Comparison of ENCODE assay signal across 22 mouse cellular contexts in the genomic region with DNA sequence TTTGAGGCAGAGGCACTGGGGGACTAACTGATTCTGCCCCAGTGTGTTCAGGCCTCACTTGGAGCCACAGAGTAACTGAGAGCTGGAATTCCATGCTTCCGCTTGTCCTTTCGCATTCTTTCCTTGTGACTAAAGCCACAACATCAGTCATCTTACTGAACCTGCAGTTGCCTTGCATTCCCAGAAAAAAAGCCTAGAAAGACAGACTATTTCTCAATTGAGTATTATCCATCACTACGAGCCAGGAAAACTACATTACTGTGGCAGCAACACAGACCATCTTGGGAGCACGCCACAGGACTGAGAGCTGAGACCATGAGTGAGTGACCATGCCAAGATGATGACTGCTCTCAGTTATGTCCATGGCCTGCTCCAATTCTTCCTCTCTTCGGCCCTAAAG. TPM values are rescaled to one million over a fixed set of nuclear protein-coding genes. Genes with fewer than 3 reads are reported as not detected.
DNase-seq lines count a peak whose midpoint lies in the region; ATAC-seq lines count a peak whose summit lies in the region.
"Had no signal": no experiment of that assay in that cellular context is flagged by ENCODE, and none has a peak within 500 bp of the region (broad histone marks: within the 10 kb centered on the region; RNA-seq: fewer than 3 reads in every experiment).

No protein-coding gene starts in this region.

- H3K36me3 ChIP-seq in heart, embryonic 11.5 days (ENCODE audit: control insufficient read depth, insufficient read depth, low read length), result no peaks in the 10 kb centered on the region
- H3K36me3 ChIP-seq: hindbrain, embryonic 12.5 days; liver, embryonic 12.5 days; lung, embryonic 15.5 days; midbrain, embryonic 10.5 days; neural tube, embryonic 13.5 days had no signal

- no peak overlapping the region for H3K9ac ChIP-seq in heart, embryonic 11.5 days (ENCODE audit: low read depth, low read length)
- H3K9ac ChIP-seq: hindbrain, embryonic 12.5 days; liver, embryonic 12.5 days; lung, embryonic 15.5 days; neural tube, embryonic 13.5 days had no signal

- H3K4me1 ChIP-seq in heart, embryonic 11.5 days (ENCODE audit: control insufficient read depth, insufficient read depth, low read length), result peaks cover 14% of the 10 kb centered on the region; the same call in 1 of the 2 replicates
- H3K4me1 ChIP-seq: hindbrain, embryonic 12.5 days; midbrain, embryonic 10.5 days; neural tube, embryonic 13.5 days had no signal

- DNase-seq in adrenal gland, postnatal 14 days, result peak; percentile 18
- no peak for DNase-seq in adrenal gland, adult 8-10 months
- peak; percentile 51 to 58 for DNase-seq in heart, postnatal 10 days
- peak; percentile 82 for DNase-seq in Muller cell, postnatal 12 days (ENCODE audit: inconsistent ontology term)
- peak; percentile 25 to 55 for DNase-seq in lung, postnatal 4 days
- no peak for DNase-seq in ovary, postnatal 36 days (ENCODE audit: low spot score)
- DNase-seq: cerebellum, adult 18-20 months; cerebellum, postnatal 36 days; kidney, adult 9 months; kidney, postnatal 4 days; left cerebral cortex, postnatal 4 days; right cerebral cortex, postnatal 25 days; thymus, postnatal 14 days had no signal

- H3K4me3 ChIP-seq in heart, embryonic 11.5 days (ENCODE audit: low read depth, low read length), result no peak overlapping the region
- H3K4me3 ChIP-seq: hindbrain, embryonic 12.5 days; liver, embryonic 12.5 days; lung, embryonic 15.5 days; midbrain, embryonic 10.5 days; neural tube, embryonic 13.5 days had no signal

- H3K27me3 ChIP-seq in heart, embryonic 11.5 days (ENCODE audit: control insufficient read depth, insufficient read depth, low read length), result no peaks in the 10 kb centered on the region
- H3K27me3 ChIP-seq: hindbrain, embryonic 12.5 days; liver, embryonic 12.5 days; lung, embryonic 15.5 days; neural tube, embryonic 13.5 days had no signal

- intact Hi-C loops in heart, postnatal 10 days (cut with DNase I), result no loop called here

- no peaks in the 10 kb centered on the region for H3K9me3 ChIP-seq in heart, embryonic 11.5 days (replicated peaks; ENCODE audit: control insufficient read depth, low read length)
- H3K9me3 ChIP-seq: hindbrain, embryonic 12.5 days; liver, embryonic 12.5 days; lung, embryonic 15.5 days; midbrain, embryonic 10.5 days; neural tube, embryonic 13.5 days had no signal

- whole genome bisulfite sequencing in heart, embryonic 11.5 days (ENCODE audit: insufficient replicate concordance), result 70% methylated on average over 5 of the region's 5 CpGs

- no peak overlapping the region for H3K4me2 ChIP-seq in heart, embryonic 11.5 days
- H3K4me2 ChIP-seq: hindbrain, embryonic 12.5 days; liver, embryonic 12.5 days; lung, embryonic 15.5 days; neural tube, embryonic 13.5 days had no signal

- no peak for ATAC-seq in heart, embryonic 11.5 days (replicated peaks; ENCODE audit: insufficient number of reproducible peaks, low FRiP score, low TSS enrichment)
- no peak for ATAC-seq in megakaryocyte progenitor cell, adult 5-6 weeks (replicated peaks; ENCODE audit: poor library complexity)
- ATAC-seq: forebrain, embryonic 14.5 days; inflammation-experienced regulatory T-cells, adult 6 months; liver, embryonic 12.5 days had no signal

- no peak overlapping the region for H3K27ac ChIP-seq in heart, embryonic 11.5 days (ENCODE audit: low read depth, low read length)
- H3K27ac ChIP-seq: hindbrain, embryonic 12.5 days; liver, embryonic 12.5 days; lung, embryonic 15.5 days; midbrain, embryonic 10.5 days; neural tube, embryonic 13.5 days had no signal

RNA-seq across cellular contexts. Expression of a gene that starts 57.2 kb away (rescaled TPM):
- 43.1 and 46.4 TPM in 2 replicates for total RNA-seq in adrenal gland, postnatal 14 days (2021)
- total RNA-seq in adrenal gland, adult 8-10 months (2022), result 10 to 100 TPM; 59.9 to 75.7 (median 66.8) TPM
- total RNA-seq in heart, postnatal 10 days (2021), result 10 to 100 TPM; 48.6 to 53.2 TPM
- 44.0 and 46.4 TPM in 2 replicates for polyA plus RNA-seq in heart, embryonic 11.5 days (2014; fragmentation: Nextera tagmentation; extraction: Ambion mirVana)
- total RNA-seq in megakaryocyte progenitor cell, adult 5-6 weeks (2015), result 41.4 and 46.6 TPM in 2 replicates
- total RNA-seq in megakaryocyte progenitor cell, adult 5-6 weeks (2017), result 51.7 and 55.9 TPM in 2 replicates

Comparison
In these comparisons a context has a peak if more than half of its experiments do, and no peak if none do; other contexts are left out.
1. DNase-seq: peak in adrenal gland, postnatal 14 days (single experiment), heart, postnatal 10 days (2 of 2), Muller cell, postnatal 12 days (single experiment) and lung, postnatal 4 days (2 of 2); none in adrenal gland, adult 8-10 months (single experiment) and ovary, postnatal 36 days (single experiment).